Mouse (Mus musculus) cerebellum, adult 8-10 months (tissue): ENCODE data around the gene Cbr3.
A peak's percentile ranks its signal among the peaks of the same experiment; 100 is the strongest.

Experiments used
- DNase-seq: peaks from one replicate; pipeline ENCODE4 v3.0.0; 2022

The Cbr3 gene

GRCm38 (mm10) chr16:93712189-93712885 is 29.3 kb downstream of the Cbr3 start:
- no peak for DNase-seq

GRCm38 (mm10) chr16:93712966-93713365 is 30.0 kb downstream of the Cbr3 start:
- DNase-seq, result peak; percentile 49

GRCm38 (mm10) chr16:93714426-93714825 is 31.4 kb downstream of the Cbr3 start:
- DNase-seq, result no peak

- peak; percentile 13 for DNase-seq
These were observed 32.8 kb downstream of the Cbr3 start for GRCm38 (mm10) chr16:93715826-93716225.

GRCm38 (mm10) chr16:93717299-93717703 is 34.3 kb downstream of the Cbr3 start:
- peak; percentile 96 for DNase-seq

- no peak for DNase-seq
These were observed 38.8 kb downstream of the Cbr3 start for GRCm38 (mm10) chr16:93721771-93722170.

GRCm38 (mm10) chr16:93722476-93722875 is 39.5 kb downstream of the Cbr3 start:
- no peak for DNase-seq

GRCm38 (mm10) chr16:93725417-93726144 is 42.6 kb downstream of the Cbr3 start:
- DNase-seq, result no peak

GRCm38 (mm10) chr16:93726186-93726585 is 43.2 kb downstream of the Cbr3 start:
- DNase-seq, result no peak

GRCm38 (mm10) chr16:93728676-93729075 is 45.7 kb downstream of the Cbr3 start:
- DNase-seq, result no peak

- peak; percentile 49 for DNase-seq
These were observed 47.0 kb downstream of the Cbr3 start for GRCm38 (mm10) chr16:93729801-93730721.

GRCm38 (mm10) chr16:93731310-93731709 is 48.3 kb downstream of the Cbr3 start:
- no peak for DNase-seq

- no peak for DNase-seq
These were observed 50.0 kb downstream of the Cbr3 start for GRCm38 (mm10) chr16:93732875-93733569.

GRCm38 (mm10) chr16:93739251-93739650 is 56.2 kb downstream of the Cbr3 start:
- DNase-seq, result no peak
